Mouse (Mus musculus) embryonic fibroblast, embryonic 13.5 days (primary cell): Measurements from ENCODE around the gene Kyat1.

Experiments
- CTCF ChIP-seq: IDR thresholded peaks from 2 replicates; pipeline ENCODE4 v1.5.1; 2011; ENCODE audit warnings: mild to moderate bottlenecking, control low read depth, low read length, moderate library complexity, borderline replicate concordance; ENCODE audit not compliant: insufficient read depth
- POLR2A ChIP-seq: IDR thresholded peaks from 2 replicates; pipeline ENCODE4 v1.6.1; 2011; ENCODE audit warnings: low read depth, mild to moderate bottlenecking, control low read depth, low read length, moderate library complexity

DNA sequence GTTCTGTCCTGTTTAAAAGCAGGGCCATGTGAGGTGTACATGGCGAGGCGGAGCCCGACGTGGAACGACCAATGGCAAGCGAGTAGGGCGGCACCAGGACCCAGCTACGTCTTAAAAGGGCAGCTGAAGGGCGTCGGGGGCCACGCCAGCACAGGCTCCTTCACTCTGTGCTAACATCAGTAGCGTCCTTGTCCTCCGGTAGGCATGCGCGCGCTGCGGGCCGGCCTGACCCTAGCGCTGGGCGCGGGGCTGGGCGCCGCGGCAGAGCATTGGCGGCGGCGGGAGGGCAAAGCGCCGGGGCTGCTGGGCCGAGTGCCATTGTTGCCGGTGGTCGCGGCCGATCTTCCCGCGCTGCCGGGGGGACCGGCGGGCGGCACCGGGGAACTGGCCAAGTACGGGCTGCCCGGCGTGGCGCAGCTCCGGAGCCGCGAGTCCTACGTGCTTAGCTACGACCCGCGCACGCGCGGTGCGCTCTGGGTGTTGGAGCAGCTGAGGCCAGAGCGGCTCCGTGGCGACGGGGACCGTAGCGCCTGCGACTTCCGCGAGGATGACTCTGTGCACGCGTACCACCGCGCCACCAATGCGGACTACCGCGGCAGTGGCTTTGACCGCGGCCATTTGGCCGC is 34.2 kb downstream of the Kyat1 start, which contains the start of gene Endog:
- TF ChIP-seq CTCF: no peak
- TF ChIP-seq POLR2A: peak; percentile 98
